20 mouse cellular contexts compared by ENCODE assay signal in genomic region chr2:160951595-160951994, GRCm38 (mm10). TPM values are rescaled to one million over a fixed set of nuclear protein-coding genes. Genes with fewer than 3 reads are reported as not detected.
"Had no signal": no experiment of that assay in that cellular context is flagged by ENCODE, and none has a peak within 500 bp of the region (broad histone marks: within the 10 kb centered on the region; RNA-seq: fewer than 3 reads in every experiment).

No protein-coding gene starts in this region.

- H3K4me3 ChIP-seq: midbrain, embryonic 10.5 days; midbrain, embryonic 12.5 days; myocyte; neural tube, embryonic 12.5 days; stomach, embryonic 15.5 days had no signal

- H3K27ac ChIP-seq: midbrain, embryonic 10.5 days; midbrain, embryonic 12.5 days; neural tube, embryonic 12.5 days; stomach, embryonic 15.5 days; stomach, postnatal 0 days had no signal

- H3K9ac ChIP-seq: lung, embryonic 14.5 days; midbrain, embryonic 12.5 days; neural tube, embryonic 12.5 days; stomach, embryonic 15.5 days had no signal

- H3K27me3 ChIP-seq: midbrain, embryonic 12.5 days; neural tube, embryonic 12.5 days; stomach, embryonic 15.5 days had no signal

- H3K9me3 ChIP-seq: midbrain, embryonic 10.5 days; midbrain, embryonic 12.5 days; neural tube, embryonic 12.5 days; stomach, embryonic 15.5 days had no signal

- DNase-seq: lung, adult 18-20 months; lung, embryonic 14.5 days; lung, postnatal 10 days; lung, postnatal 4 days; midbrain, embryonic 14.5 days; right cerebral cortex, postnatal 25 days; thymus, adult 2 months; thymus, postnatal 25 days; thymus, postnatal 4 days had no signal

- H3K4me2 ChIP-seq: lung, embryonic 14.5 days; midbrain, embryonic 12.5 days; neural tube, embryonic 12.5 days; stomach, embryonic 15.5 days had no signal

- ATAC-seq: midbrain, embryonic 16.5 days had no signal

- H3K4me1 ChIP-seq: midbrain, embryonic 10.5 days; midbrain, embryonic 12.5 days; neural tube, embryonic 12.5 days; stomach, embryonic 15.5 days had no signal

RNA-seq across cellular contexts. Expression of gene Emilin3, which starts 39.5 kb away (rescaled TPM):
- total RNA-seq: megakaryocyte, adult 5-6 weeks; megakaryocyte-erythroid progenitor cell, adult 5-6 weeks; neutrophil, adult 5-6 weeks had no signal
- polyA plus RNA-seq: myocyte; spleen, adult 2 months had no signal
